In the genomic region with DNA sequence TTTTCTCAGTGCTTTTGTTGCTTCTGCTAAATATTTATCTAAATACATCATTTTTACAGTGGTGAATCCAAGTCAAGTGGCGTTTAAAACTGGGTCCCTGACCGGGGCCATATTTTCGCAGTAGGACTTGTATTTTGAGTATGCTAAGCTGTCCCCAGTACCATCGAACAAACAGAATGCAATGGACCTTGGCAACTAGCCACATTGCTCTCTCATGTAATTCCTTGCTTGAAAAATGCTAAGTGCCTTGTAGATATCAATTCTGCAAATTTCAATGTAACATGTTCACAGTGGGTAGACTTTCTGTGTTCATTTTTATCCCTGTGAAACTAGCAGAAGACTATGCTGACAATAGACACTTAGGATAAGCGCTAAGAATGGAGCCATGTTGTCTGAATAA, we compare ENCODE assay signal across 28 mouse cellular contexts. TPM values are rescaled to one million over a fixed set of nuclear protein-coding genes. Genes with fewer than 3 reads are reported as not detected.
DNase-seq lines count a peak whose midpoint lies in the region; ATAC-seq and TF ChIP-seq lines count a peak whose summit lies in the region.
"Had no signal": no experiment of that assay in that cellular context is flagged by ENCODE, and none has a peak within 500 bp of the region (broad histone marks: within the 10 kb centered on the region; RNA-seq: fewer than 3 reads in every experiment).

No protein-coding gene starts in this region.

- H3K36me3 ChIP-seq in liver, embryonic 15.5 days (replicated peaks) = no peaks in the 10 kb centered on the region
- no peaks in the 10 kb centered on the region for H3K36me3 ChIP-seq in liver, embryonic 12.5 days
- no peaks in the 10 kb centered on the region for H3K36me3 ChIP-seq in lung, embryonic 14.5 days (ENCODE audit: insufficient read depth)
- H3K36me3 ChIP-seq in lung, postnatal 0 days (ENCODE audit: insufficient read depth, low read length) = no peaks in the 10 kb centered on the region
- H3K36me3 ChIP-seq: embryonic facial prominence, embryonic 10.5 days; embryonic facial prominence, embryonic 12.5 days; G1E had no signal

- H3K9ac ChIP-seq in liver, embryonic 15.5 days = no peak overlapping the region
- H3K9ac ChIP-seq in liver, embryonic 12.5 days = no peak overlapping the region
- no peak overlapping the region for H3K9ac ChIP-seq in lung, embryonic 14.5 days
- H3K9ac ChIP-seq in lung, postnatal 0 days (replicated peaks; ENCODE audit: low read depth) = no peak overlapping the region
- H3K9ac ChIP-seq: embryonic facial prominence, embryonic 12.5 days; forebrain, embryonic 13.5 days had no signal

- 0 out of 2 replicates have a peak overlapping the region, but pooled peaks have one; percentile 29 for H3K27ac ChIP-seq in liver, embryonic 15.5 days (replicated peaks)
- H3K27ac ChIP-seq in liver, embryonic 12.5 days = no peak overlapping the region
- H3K27ac ChIP-seq in lung, embryonic 14.5 days (ENCODE audit: low read depth) = no peak overlapping the region
- no peak overlapping the region for H3K27ac ChIP-seq in lung, postnatal 0 days (ENCODE audit: low read length)
- H3K27ac ChIP-seq: embryonic facial prominence, embryonic 10.5 days; embryonic facial prominence, embryonic 12.5 days; forebrain, embryonic 13.5 days had no signal

- no peaks in the 10 kb centered on the region for H3K9me3 ChIP-seq in liver, embryonic 15.5 days (replicated peaks)
- no peaks in the 10 kb centered on the region for H3K9me3 ChIP-seq in liver, embryonic 12.5 days (replicated peaks)
- H3K9me3 ChIP-seq in lung, embryonic 14.5 days (ENCODE audit: low read depth, low read length) = no peaks in the 10 kb centered on the region
- H3K9me3 ChIP-seq in lung, postnatal 0 days (ENCODE audit: low read length) = no peaks in the 10 kb centered on the region
- H3K9me3 ChIP-seq: embryonic facial prominence, embryonic 10.5 days; embryonic facial prominence, embryonic 12.5 days; forebrain, embryonic 13.5 days; G1E had no signal

- no peak for ATAC-seq in liver, embryonic 15.5 days (ENCODE audit: insufficient read depth)
- ATAC-seq in liver, embryonic 12.5 days = no peak
- no peak for ATAC-seq in lung, embryonic 14.5 days (ENCODE audit: insufficient read depth)
- no peak for ATAC-seq in lung, postnatal 0 days
- ATAC-seq: activated CD4-positive, CD25-positive, alpha-beta regulatory T cell, adult 4 months; CD4-positive, CD25-positive, alpha-beta regulatory T cell, adult 4 months; forebrain, embryonic 13.5 days; Patski had no signal

- 66% methylated on average over 5 of the region's 5 CpGs for WGBS in liver, embryonic 15.5 days (ENCODE audit: insufficient replicate concordance)
- WGBS in liver, embryonic 12.5 days (ENCODE audit: insufficient replicate concordance) = 76% methylated on average over 5 of the region's 5 CpGs
- 78% methylated on average over 5 of the region's 5 CpGs for WGBS in lung, embryonic 14.5 days
- 69% methylated on average over 5 of the region's 5 CpGs for WGBS in lung, postnatal 0 days

- H3K27me3 ChIP-seq in liver, embryonic 15.5 days = no peaks in the 10 kb centered on the region
- no peaks in the 10 kb centered on the region for H3K27me3 ChIP-seq in liver, embryonic 12.5 days (replicated peaks)
- H3K27me3 ChIP-seq in lung, embryonic 14.5 days (ENCODE audit: insufficient read depth, low read length) = no peaks in the 10 kb centered on the region
- no peaks in the 10 kb centered on the region for H3K27me3 ChIP-seq in lung, postnatal 0 days (replicated peaks; ENCODE audit: insufficient read depth, low read length)
- H3K27me3 ChIP-seq: CH12.LX; embryonic facial prominence, embryonic 12.5 days; forebrain, embryonic 13.5 days had no signal

- no peak overlapping the region for H3K4me2 ChIP-seq in liver, embryonic 15.5 days
- H3K4me2 ChIP-seq in liver, embryonic 12.5 days = no peak overlapping the region
- no peak overlapping the region for H3K4me2 ChIP-seq in lung, embryonic 14.5 days
- H3K4me2 ChIP-seq in lung, postnatal 0 days (replicated peaks; ENCODE audit: low read depth, low read length) = no peak overlapping the region
- H3K4me2 ChIP-seq: embryonic facial prominence, embryonic 12.5 days; forebrain, embryonic 13.5 days had no signal

- TF ChIP-seq CTCF in lung, embryonic 14.5 days (IDR thresholded peaks at IDR 0.05; ENCODE audit: low read depth) = no peak
- no peak for TF ChIP-seq CTCF in lung, postnatal 0 days (IDR thresholded peaks at IDR 0.05)

- H3K4me1 ChIP-seq in liver, embryonic 15.5 days (replicated peaks) = 0 out of 2 replicates have a peak, but pooled peaks cover 3% of the 10 kb centered on the region
- no peaks in the 10 kb centered on the region for H3K4me1 ChIP-seq in liver, embryonic 12.5 days
- no peaks in the 10 kb centered on the region for H3K4me1 ChIP-seq in lung, embryonic 14.5 days (ENCODE audit: insufficient read depth)
- no peaks in the 10 kb centered on the region for H3K4me1 ChIP-seq in lung, postnatal 0 days (ENCODE audit: insufficient read depth, low read depth, low read length)
- H3K4me1 ChIP-seq: embryonic facial prominence, embryonic 10.5 days; embryonic facial prominence, embryonic 12.5 days; forebrain, embryonic 13.5 days had no signal

- peak; percentile 51 for DNase-seq in heart, adult 11 months
- no peak for DNase-seq in heart, adult 9 months (ENCODE audit: low spot score in 2 of 2)
- peak; percentile 17 for DNase-seq in kidney, postnatal 14 days
- no peak for DNase-seq in kidney, postnatal 4 days
- peak; percentile 25 for DNase-seq in lung, embryonic 14.5 days
- DNase-seq in lung, postnatal 0 days (ENCODE audit: low spot score) = no peak
- DNase-seq: adrenal gland, adult 8-10 months; adrenal gland, postnatal 14 days; adrenal gland, postnatal 36 days; B cell, adult 2 months; cerebellum, adult 11-12 months; cerebellum, adult 2 months; cerebellum, adult 9-10 months; cerebellum, postnatal 10 days; cerebellum, postnatal 25 days had no signal

- TF ChIP-seq EP300 in lung, postnatal 0 days (IDR thresholded peaks at IDR 0.05) = no peak

- no peak overlapping the region for H3K4me3 ChIP-seq in liver, embryonic 15.5 days (replicated peaks)
- no peak overlapping the region for H3K4me3 ChIP-seq in liver, embryonic 12.5 days
- H3K4me3 ChIP-seq in lung, embryonic 14.5 days (ENCODE audit: low read depth, low read length) = no peak overlapping the region
- H3K4me3 ChIP-seq in lung, postnatal 0 days (ENCODE audit: low read depth, low read length) = no peak overlapping the region
- H3K4me3 ChIP-seq: embryonic facial prominence, embryonic 10.5 days; embryonic facial prominence, embryonic 12.5 days; forebrain, embryonic 13.5 days had no signal

RNA-seq across cellular contexts. Expression of gene Fga, which starts 4.7 kb away (rescaled TPM):
- polyA plus RNA-seq in liver, embryonic 15.5 days (2015; fragmentation: Nextera tagmentation; extraction: Ambion mirVana) = 921 and 1,132 TPM in 2 replicates
- polyA plus RNA-seq in liver, embryonic 12.5 days (2016; fragmentation: Nextera tagmentation; extraction: Ambion mirVana) = 190 and 194 TPM in 2 replicates
- polyA plus RNA-seq in lung, embryonic 14.5 days (2014; fragmentation: Nextera tagmentation; extraction: Ambion mirVana) = 0.11 and 0.20 TPM in 2 replicates
- polyA plus RNA-seq in lung, postnatal 0 days (2015; fragmentation: Nextera tagmentation; extraction: Ambion mirVana) = 0.50 and 0.52 TPM in 2 replicates
- polyA plus RNA-seq: activated CD4-positive, CD25-positive, alpha-beta regulatory T cell, adult 4 months; CD4-positive, CD25-positive, alpha-beta regulatory T cell, adult 4 months; cortical plate, adult 2 months; embryonic facial prominence, embryonic 10.5 days; embryonic facial prominence, embryonic 14.5 days; forebrain, embryonic 11.5 days; forebrain, embryonic 13.5 days; G1E; Patski had no signal

RNA-seq across cellular contexts. Expression of gene Fgg, which starts 13.7 kb away (rescaled TPM):
- polyA plus RNA-seq in liver, embryonic 15.5 days (2015; fragmentation: Nextera tagmentation; extraction: Ambion mirVana) = 827 and 988 TPM in 2 replicates
- 170 and 179 TPM in 2 replicates for polyA plus RNA-seq in liver, embryonic 12.5 days (2016; fragmentation: Nextera tagmentation; extraction: Ambion mirVana)
- polyA plus RNA-seq in lung, embryonic 14.5 days (2014; fragmentation: Nextera tagmentation; extraction: Ambion mirVana) = not detected in 2 replicates
- 1.4 and 2.4 TPM in 2 replicates for polyA plus RNA-seq in lung, postnatal 0 days (2015; fragmentation: Nextera tagmentation; extraction: Ambion mirVana)
- polyA plus RNA-seq: activated CD4-positive, CD25-positive, alpha-beta regulatory T cell, adult 4 months; CD4-positive, CD25-positive, alpha-beta regulatory T cell, adult 4 months; cerebellum, adult 2 months; cortical plate, adult 2 months; forebrain, embryonic 11.5 days; forebrain, embryonic 13.5 days; G1E; Patski had no signal

RNA-seq across cellular contexts. Expression of gene Fgb, which starts 28.5 kb away (rescaled TPM):
- 533 and 675 TPM in 2 replicates for polyA plus RNA-seq in liver, embryonic 15.5 days (2015; fragmentation: Nextera tagmentation; extraction: Ambion mirVana)
- polyA plus RNA-seq in liver, embryonic 12.5 days (2016; fragmentation: Nextera tagmentation; extraction: Ambion mirVana) = 139 and 143 TPM in 2 replicates
- polyA plus RNA-seq in lung, embryonic 14.5 days (2014; fragmentation: Nextera tagmentation; extraction: Ambion mirVana) = 0.09 TPM in 2 replicates
- polyA plus RNA-seq in lung, postnatal 0 days (2015; fragmentation: Nextera tagmentation; extraction: Ambion mirVana) = 0.25 and 0.31 TPM in 2 replicates
- polyA plus RNA-seq: activated CD4-positive, CD25-positive, alpha-beta regulatory T cell, adult 4 months; CD4-positive, CD25-positive, alpha-beta regulatory T cell, adult 4 months; cortical plate, adult 2 months; embryonic facial prominence, embryonic 10.5 days; forebrain, embryonic 11.5 days; forebrain, embryonic 13.5 days; G1E; Patski had no signal

RNA-seq across cellular contexts. Expression of gene Plrg1, which starts 34.1 kb away (rescaled TPM):
- 41.9 and 46.0 TPM in 2 replicates for polyA plus RNA-seq in liver, embryonic 15.5 days (2015; fragmentation: Nextera tagmentation; extraction: Ambion mirVana)
- polyA plus RNA-seq in liver, embryonic 12.5 days (2016; fragmentation: Nextera tagmentation; extraction: Ambion mirVana) = 66.2 and 69.4 TPM in 2 replicates
- 114 and 115 TPM in 2 replicates for polyA plus RNA-seq in lung, embryonic 14.5 days (2014; fragmentation: Nextera tagmentation; extraction: Ambion mirVana)
- polyA plus RNA-seq in lung, postnatal 0 days (2015; fragmentation: Nextera tagmentation; extraction: Ambion mirVana) = 54.5 and 57.8 TPM in 2 replicates

Comparison
In these comparisons a context has a peak if more than half of its experiments do, and no peak if none do; other contexts are left out.
1. DNase-seq: peak in heart, adult 11 months (single experiment), kidney, postnatal 14 days (single experiment) and lung, embryonic 14.5 days (single experiment); none in heart, adult 9 months (0 of 2), kidney, postnatal 4 days (0 of 2) and lung, postnatal 0 days (single experiment).
2. RNA of gene Fga, which starts 4.7 kb away (polyA plus RNA-seq): 921 to 1,132 TPM in liver, embryonic 15.5 days and 190 to 194 TPM in liver, embryonic 12.5 days; 0.50 to 0.52 TPM in lung, postnatal 0 days and 0.11 to 0.20 TPM in lung, embryonic 14.5 days; every median in the first group is over 100 times any median in the second.
3. RNA of gene Fgg, which starts 13.7 kb away (polyA plus RNA-seq): 827 to 988 TPM in liver, embryonic 15.5 days and 170 to 179 TPM in liver, embryonic 12.5 days; 1.4 to 2.4 TPM in lung, postnatal 0 days and not detected in lung, embryonic 14.5 days; every median in the first group is over 10 times any median in the second.
4. RNA of gene Fgb, which starts 28.5 kb away (polyA plus RNA-seq): 533 to 675 TPM in liver, embryonic 15.5 days and 139 to 143 TPM in liver, embryonic 12.5 days; 0.25 to 0.31 TPM in lung, postnatal 0 days and 0.09 TPM in lung, embryonic 14.5 days; every median in the first group is over 100 times any median in the second.